Mouse (Mus musculus) spleen, embryonic (tissue): Measurements from ENCODE around the gene Ppm1h.

Experiments
- CTCF ChIA-PET: fragments of 350-600 bp; sonication (Branson Sonifier 250); formaldehyde crosslinking; loops from one replicate; lab custom pipeline; 2022; lab: Charles Lee

The Ppm1h gene

DNA sequence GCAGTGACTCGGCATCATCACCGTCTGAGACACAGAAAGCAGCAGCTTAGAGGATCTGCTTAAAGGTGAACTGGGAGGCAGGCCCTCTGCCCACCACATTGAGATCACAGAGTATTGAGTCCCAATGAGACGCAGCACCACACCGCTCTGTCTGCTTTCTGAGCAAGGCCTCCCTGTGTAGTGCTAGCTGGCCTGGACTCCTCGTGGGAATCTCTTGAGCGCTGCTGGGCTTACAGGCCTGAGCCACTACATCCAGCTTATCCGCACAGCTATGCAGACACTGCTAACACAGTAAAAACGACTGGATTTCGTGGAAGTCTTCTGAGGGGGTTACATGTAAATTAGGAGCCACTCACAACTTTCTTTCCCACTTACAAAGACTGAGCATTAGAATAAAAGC is 313.1 kb downstream of the Ppm1h start:
- CTCF ChIA-PET, result interaction anchor here (0.6 kb wide), 1 partner anchor 193 kb away, joined by 7 read pairs; no protein-coding TSS in a partner anchor

DNA sequence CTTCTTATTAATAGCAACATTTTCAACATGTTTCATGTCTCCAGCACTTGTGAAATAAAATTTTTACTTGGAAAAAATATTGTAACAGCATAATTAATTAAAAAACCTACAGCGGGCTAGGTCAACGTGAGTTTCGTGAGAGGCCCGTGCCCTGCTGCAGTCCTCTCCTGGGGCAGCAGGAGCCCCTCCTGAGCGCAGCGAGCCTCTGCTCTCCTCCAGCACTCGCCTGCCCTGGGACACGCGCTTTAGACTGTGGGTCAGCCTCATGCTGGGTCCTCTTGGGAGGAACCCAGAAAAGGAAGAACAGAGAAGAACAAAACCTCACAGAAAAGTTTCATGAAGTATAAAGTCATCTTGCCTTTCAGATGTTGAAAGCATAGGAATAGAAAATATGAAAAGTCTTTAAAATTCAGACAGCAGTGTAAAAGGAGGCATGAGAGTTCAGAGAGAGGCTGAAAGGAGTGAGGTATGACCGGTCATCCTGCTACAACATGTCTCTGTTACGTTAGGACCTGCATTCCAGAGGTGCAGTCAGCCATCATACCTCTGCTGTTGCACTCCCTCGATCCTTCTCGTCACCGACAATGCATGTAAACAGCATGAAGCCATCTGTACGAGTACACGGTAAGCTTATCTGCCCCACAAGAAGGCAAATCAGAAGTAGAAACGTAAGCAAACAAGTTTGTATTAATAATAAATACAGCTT is 316.0 kb downstream of the Ppm1h start:
- CTCF ChIA-PET, result no interaction called here
